Mouse (Mus musculus) induced T-regulatory cell, adult 2 months (primary cell): ENCODE results near the gene Il1r2.

Experiments used
- DNase-seq: peaks from one replicate; pipeline ENCODE4 v3.0.0-alpha.2; 2012; ENCODE audit warnings: low read depth

Il1r2 gene

DNA sequence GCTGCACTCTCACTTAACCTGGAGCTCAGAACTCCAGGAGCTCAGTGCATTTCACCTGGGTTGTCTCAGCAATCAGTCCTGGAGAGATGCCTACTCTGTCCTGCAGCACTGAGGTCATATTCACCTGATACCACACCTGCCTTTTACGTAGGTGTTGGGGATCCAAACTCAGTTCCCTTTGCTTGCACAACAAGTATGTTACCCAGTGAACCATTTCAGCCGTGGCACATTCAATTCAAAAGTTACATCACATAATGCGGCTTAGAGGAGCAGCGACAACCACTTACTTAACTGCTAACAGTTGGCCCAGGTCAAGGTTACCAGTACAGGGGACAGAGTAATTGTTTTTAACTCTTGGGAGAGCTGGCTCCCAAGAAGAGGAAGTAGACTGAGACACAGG lies 58.8 kb downstream of the Il1r2 start:
- no peak for DNase-seq

DNA sequence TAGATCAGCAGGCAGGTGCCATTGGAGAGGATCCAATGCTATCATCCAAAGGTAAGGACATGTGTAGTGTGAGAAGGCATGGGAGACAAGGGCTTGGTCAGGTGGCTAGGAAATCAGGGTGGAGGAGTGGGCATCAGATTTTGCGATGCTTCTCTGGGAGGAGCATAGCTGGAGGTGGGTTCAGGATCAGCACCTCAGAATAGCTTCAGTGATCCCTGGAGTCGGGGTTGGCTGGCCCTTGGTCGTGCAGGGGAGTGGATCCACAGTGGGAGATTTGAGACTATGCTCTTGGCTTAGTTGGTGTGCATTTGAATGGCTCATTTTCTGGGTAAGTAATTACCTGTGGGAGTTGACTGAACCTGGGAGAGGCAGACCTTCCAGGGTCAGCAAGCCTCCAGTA lies 59.7 kb downstream of the Il1r2 start:
- no peak for DNase-seq

DNA sequence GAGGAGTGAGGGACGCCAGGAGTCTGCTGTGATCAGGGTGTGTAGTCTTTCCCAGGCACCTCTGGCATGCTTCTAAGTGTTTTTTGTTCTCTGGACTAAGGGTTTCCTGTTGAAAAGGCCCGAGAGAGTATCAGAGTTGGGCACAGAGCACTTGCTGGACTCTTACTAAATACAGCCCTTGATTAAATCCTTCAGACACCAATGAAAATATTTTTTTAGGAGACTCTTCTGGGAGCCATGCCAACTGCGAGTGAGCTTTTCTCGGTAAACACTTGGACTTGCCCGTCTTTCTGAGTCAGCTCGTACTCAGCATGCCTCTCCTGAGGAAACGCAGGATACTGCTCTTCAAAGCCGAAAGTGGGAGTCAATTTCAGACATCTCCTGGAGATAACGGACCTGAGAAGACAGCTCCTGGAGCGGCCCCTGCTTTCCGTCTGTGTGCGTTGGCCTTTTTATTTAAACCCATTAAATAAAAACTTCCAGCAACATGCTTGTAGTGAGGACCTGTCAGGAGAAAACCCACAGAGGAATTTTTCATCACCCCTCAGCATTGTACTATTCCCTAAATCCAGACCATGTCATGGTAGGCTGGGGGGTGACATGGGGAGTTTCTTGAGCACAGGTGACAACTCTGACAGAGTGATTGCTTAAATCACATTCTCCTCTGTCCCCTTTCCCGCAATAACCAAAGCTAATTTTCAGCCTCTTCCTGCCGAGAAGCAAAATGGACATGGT lies 66.1 kb downstream of the Il1r2 start:
- DNase-seq = no peak

- DNase-seq = no peak
Observed at GRCm38 (mm10) chr1:40156096-40156495, 82.2 kb downstream of the Il1r2 start.

GRCm38 (mm10) chr1:40163329-40163917 lies 89.5 kb downstream of the Il1r2 start:
- no peak for DNase-seq

- no peak for DNase-seq
Observed at GRCm38 (mm10) chr1:40164331-40164730, 90.5 kb downstream of the Il1r2 start.

DNA sequence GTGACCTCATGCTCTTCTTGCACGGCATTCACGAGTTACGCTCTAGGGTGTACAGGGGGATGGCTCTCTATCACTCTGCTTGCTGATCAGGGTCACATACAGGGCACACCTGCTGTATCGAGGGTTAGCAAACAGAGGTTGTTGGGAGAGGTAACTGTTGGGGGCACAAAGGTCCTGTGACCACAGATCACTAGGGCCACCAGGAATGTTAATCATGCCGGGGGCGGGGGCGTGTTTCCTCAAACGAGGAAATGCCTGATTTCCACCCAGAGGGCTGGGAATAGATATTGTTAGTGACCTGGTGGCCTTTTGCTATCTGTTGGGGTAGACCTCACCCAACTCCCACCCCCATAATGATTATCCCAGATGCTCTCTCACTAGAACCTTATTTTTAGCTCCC lies 93.7 kb downstream of the Il1r2 start:
- DNase-seq = no peak

GRCm38 (mm10) chr1:40171878-40172277 lies 98.0 kb downstream of the Il1r2 start:
- no peak for DNase-seq

GRCm38 (mm10) chr1:40174146-40174545 lies 100.3 kb downstream of the Il1r2 start:
- DNase-seq = no peak
